Mouse (Mus musculus): ENCODE results near the gene Dupd1. TPM values are rescaled to one million over a fixed set of nuclear protein-coding genes. Genes with fewer than 3 reads are reported as not detected.
A peak's percentile ranks its signal among the peaks of the same experiment; 100 is the strongest.

Dupd1 gene
- polyA plus RNA-seq, 1 experiment from 2014 or later, result not detected

DNA sequence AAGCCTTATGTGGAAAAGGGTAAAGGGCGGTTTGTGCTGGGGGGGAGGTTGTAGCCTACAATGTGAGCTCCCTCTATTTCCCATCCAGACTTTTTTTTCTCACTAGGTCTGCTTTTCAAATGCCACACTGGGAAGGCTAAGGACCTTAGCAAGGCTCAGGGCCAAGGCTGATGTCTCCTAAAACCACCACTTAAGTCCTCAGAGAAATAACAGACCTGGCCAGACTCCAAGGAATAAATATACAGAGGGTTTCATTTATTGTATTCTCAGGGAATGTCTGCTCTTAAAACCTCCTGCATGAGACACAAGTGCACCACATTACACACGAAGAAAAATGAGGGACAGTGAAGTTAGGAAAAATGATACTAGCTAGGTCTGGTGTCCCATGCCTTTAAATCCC lies 3.1 kb downstream of the Dupd1 start:
- WGBS, result 84% methylated on average over 2 of the region's 2 CpGs
- H3K4me3 ChIP-seq, result no peak overlapping the region
- H3K9me3 ChIP-seq, result no peaks in the 10 kb centered on the region
- no peaks in the 10 kb centered on the region for H3K27me3 ChIP-seq (ENCODE audit: poor library complexity, severe bottlenecking)
- H3K4me1 ChIP-seq, result peaks cover 20% of the 10 kb centered on the region
- H3K36me3 ChIP-seq (replicated peaks), result no peaks in the 10 kb centered on the region
- no peak for DNase-seq (ENCODE audit: extremely low spot score, low spot score)
- no peak overlapping the region; the same call in 1 of the 2 replicates for H3K27ac ChIP-seq

DNA sequence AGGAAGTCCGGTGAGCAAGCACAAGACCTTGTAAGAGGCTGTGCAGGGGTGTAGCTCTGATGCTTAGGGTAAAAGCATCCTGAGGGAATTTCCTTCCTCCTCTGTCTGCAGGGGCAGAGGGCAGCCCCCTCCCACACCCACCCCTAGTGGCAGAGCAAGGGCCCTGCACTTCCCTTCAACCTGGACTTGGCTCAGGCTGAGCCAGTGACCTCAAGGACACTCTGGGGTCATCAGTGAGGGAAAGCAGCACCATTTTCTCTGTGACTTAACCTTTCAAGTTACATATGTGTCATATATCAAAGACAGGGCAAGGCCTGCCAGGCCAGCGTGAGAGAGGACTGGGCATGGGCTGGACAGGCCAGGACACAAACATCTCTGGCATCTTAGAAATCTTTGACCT lies 4.8 kb downstream of the Dupd1 start:
- Histone ChIP-seq H3K4me3 (no peak overlapping the region), H3K36me3 (replicated peaks) (no peaks in the 10 kb centered on the region), H3K27ac (peak overlapping the region; percentile 58; the same call in 1 of the 2 replicates), H3K9me3 (no peaks in the 10 kb centered on the region), H3K4me1 (peaks cover 16% of the 10 kb centered on the region), H3K27me3 (ENCODE audit: poor library complexity, severe bottlenecking) (no peaks in the 10 kb centered on the region)
- DNase-seq (ENCODE audit: extremely low spot score, low spot score), result no peak
- WGBS, result 45% methylated on average over 2 of the region's 2 CpGs

GRCm38 (mm10) chr14:21706759-21707571 lies 7.4 kb downstream of the Dupd1 start:
- 65% methylated on average over 12 of the region's 12 CpGs for WGBS
- H3K4me1 ChIP-seq, result peaks cover 16% of the 10 kb centered on the region
- H3K27me3 ChIP-seq (ENCODE audit: poor library complexity, severe bottlenecking), result no peaks in the 10 kb centered on the region
- H3K36me3 ChIP-seq (replicated peaks), result no peaks in the 10 kb centered on the region
- H3K9me3 ChIP-seq, result no peaks in the 10 kb centered on the region
- peak overlapping the region; percentile 56 for H3K27ac ChIP-seq
- DNase-seq (ENCODE audit: extremely low spot score, low spot score), result no peak
- no peak overlapping the region for H3K4me3 ChIP-seq

DNA sequence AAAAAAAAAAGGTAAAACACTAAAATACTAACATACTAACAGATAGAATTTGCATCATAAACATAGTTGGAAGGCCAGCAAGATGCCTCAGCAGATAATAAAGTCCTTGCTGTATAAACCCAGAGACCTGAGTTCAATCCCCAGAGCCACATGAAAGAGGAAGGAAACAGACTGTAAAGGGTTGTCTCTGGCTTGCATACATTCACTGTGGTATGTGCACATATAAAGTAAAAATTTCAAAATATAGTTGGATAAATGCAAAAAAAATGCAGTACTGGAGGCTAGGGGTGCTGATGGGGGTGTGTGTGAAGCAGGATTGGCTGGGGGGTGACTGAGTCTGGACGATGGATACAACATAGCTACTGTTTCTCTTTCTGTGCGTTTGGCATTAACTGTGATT lies 8.9 kb downstream of the Dupd1 start:
- Histone ChIP-seq H3K36me3 (replicated peaks) (no peaks in the 10 kb centered on the region), H3K4me3 (no peak overlapping the region), H3K4me1 (peaks cover 16% of the 10 kb centered on the region), H3K27ac (no peak overlapping the region), H3K27me3 (ENCODE audit: poor library complexity, severe bottlenecking) (no peaks in the 10 kb centered on the region), H3K9me3 (no peaks in the 10 kb centered on the region)
- no peak for DNase-seq (ENCODE audit: extremely low spot score, low spot score)
- 92% methylated on average over 2 of the region's 2 CpGs for WGBS

- no peak for DNase-seq (ENCODE audit: extremely low spot score, low spot score)
- H3K4me3 ChIP-seq, result no peak overlapping the region
- 89% methylated on average over 5 of the region's 5 CpGs for WGBS
- no peaks in the 10 kb centered on the region for H3K9me3 ChIP-seq
- H3K27me3 ChIP-seq (ENCODE audit: poor library complexity, severe bottlenecking), result no peaks in the 10 kb centered on the region
- no peaks in the 10 kb centered on the region for H3K36me3 ChIP-seq (replicated peaks)
- H3K4me1 ChIP-seq, result peaks cover 10% of the 10 kb centered on the region
- H3K27ac ChIP-seq, result no peak overlapping the region
Measured at GRCm38 (mm10) chr14:21703255-21703654, 11.1 kb downstream of the Dupd1 start.

DNA sequence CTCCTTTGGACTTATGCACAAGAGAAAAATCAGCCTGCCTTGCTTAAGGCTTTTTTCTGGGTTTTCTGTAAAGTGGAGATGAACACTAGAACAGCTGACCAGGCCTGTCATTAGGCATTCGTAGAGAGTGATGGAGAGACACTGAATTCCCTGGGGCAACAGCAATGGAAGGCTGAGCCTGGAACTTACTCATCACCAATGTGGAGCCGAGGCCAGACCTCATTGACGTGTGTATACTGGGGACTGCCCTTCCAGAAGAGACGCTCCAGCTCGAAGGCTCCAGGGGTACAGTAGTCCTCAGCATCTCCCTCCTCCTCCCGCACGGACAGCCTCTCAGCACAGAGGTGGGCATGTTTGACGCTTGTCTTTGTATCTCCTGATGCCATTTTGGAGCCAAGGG lies 11.7 kb downstream of the Dupd1 start:
- Histone ChIP-seq H3K27ac (no peak overlapping the region; the same call in 1 of the 2 replicates), H3K36me3 (replicated peaks) (no peaks in the 10 kb centered on the region), H3K27me3 (ENCODE audit: poor library complexity, severe bottlenecking) (no peaks in the 10 kb centered on the region), H3K4me1 (peaks cover 10% of the 10 kb centered on the region), H3K9me3 (no peaks in the 10 kb centered on the region), H3K4me3 (no peak overlapping the region)
- no peak for DNase-seq (ENCODE audit: extremely low spot score, low spot score)
- WGBS, result 93% methylated on average over 8 of the region's 8 CpGs

GRCm38 (mm10) chr14:21696186-21696830 lies 18.1 kb downstream of the Dupd1 start:
- peaks cover 5% of the 10 kb centered on the region for H3K9me3 ChIP-seq
- H3K27ac ChIP-seq, result no peak overlapping the region
- H3K27me3 ChIP-seq (ENCODE audit: poor library complexity, severe bottlenecking), result no peaks in the 10 kb centered on the region
- no peaks in the 10 kb centered on the region for H3K36me3 ChIP-seq (replicated peaks)
- 81% methylated on average over 7 of the region's 7 CpGs for WGBS
- DNase-seq (ENCODE audit: extremely low spot score, low spot score), result no peak
- peaks cover 3% of the 10 kb centered on the region; the same call in 1 of the 2 replicates for H3K4me1 ChIP-seq
- H3K4me3 ChIP-seq, result no peak overlapping the region

DNA sequence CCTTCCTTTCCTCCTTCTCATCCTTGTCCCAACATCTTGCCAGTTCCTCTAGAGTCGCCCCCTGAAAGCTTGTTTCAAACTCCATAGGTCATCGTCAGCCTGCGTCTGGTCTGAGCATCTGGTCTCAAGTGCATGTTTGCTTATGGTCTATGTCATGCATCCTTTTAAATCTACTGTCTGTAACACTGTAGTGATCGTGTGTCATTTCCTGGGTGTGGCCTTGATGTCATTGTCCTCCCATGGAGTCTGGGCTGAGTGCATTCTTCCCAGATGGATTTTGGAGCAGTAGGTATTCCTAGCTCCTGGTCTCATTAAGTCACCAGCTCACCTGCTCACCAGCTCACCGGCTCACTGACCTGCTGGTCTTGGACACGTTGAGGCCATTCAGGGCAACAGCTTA lies 19.4 kb downstream of the Dupd1 start:
- Histone ChIP-seq H3K9me3 (peaks cover 5% of the 10 kb centered on the region), H3K27ac (no peak overlapping the region), H3K27me3 (ENCODE audit: poor library complexity, severe bottlenecking) (no peaks in the 10 kb centered on the region), H3K4me3 (no peak overlapping the region), H3K4me1 (peaks cover 3% of the 10 kb centered on the region; the same call in 1 of the 2 replicates), H3K36me3 (replicated peaks) (no peaks in the 10 kb centered on the region)
- 83% methylated on average over 6 of the region's 6 CpGs for WGBS
- no peak for DNase-seq (ENCODE audit: extremely low spot score, low spot score)

DNA sequence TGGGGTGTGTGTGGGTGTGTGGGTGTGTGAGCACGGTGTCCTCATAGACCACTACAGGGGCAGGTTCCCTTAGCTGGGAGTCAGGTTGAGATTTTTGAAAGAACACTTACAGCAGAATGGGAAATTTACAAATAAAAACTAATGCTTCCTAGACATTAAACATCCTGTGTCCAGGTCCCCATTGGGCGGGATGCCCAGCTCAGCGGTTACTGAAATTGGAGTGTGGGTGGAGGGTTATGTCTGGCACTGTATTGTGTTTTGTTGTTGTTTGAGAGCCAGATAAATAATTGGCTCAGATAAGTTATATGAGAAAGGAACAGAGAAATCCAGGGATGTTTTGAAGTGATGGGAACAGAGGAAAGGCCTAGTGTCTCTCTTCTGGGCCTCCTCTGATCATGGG lies 23.3 kb downstream of the Dupd1 start:
- Histone ChIP-seq H3K27ac (no peak overlapping the region), H3K4me3 (no peak overlapping the region), H3K36me3 (replicated peaks) (no peaks in the 10 kb centered on the region), H3K4me1 (peaks cover 11% of the 10 kb centered on the region), H3K9me3 (peaks cover 5% of the 10 kb centered on the region), H3K27me3 (ENCODE audit: poor library complexity, severe bottlenecking) (peaks cover 26% of the 10 kb centered on the region)
- WGBS, result 95% methylated on average over 3 of the region's 3 CpGs
- no peak for DNase-seq (ENCODE audit: extremely low spot score, low spot score)

- no peaks in the 10 kb centered on the region for H3K36me3 ChIP-seq (replicated peaks)
- H3K4me1 ChIP-seq, result peaks cover 51% of the 10 kb centered on the region
- no peaks in the 10 kb centered on the region for H3K9me3 ChIP-seq
- H3K27ac ChIP-seq, result peak overlapping the region; percentile 75
- peak; percentile 66 for DNase-seq (ENCODE audit: extremely low spot score, low spot score)
- WGBS, result 9% methylated on average over 49 of the region's 49 CpGs
- peak overlapping the region; percentile 49 for H3K4me3 ChIP-seq
- H3K27me3 ChIP-seq (ENCODE audit: poor library complexity, severe bottlenecking), result peaks cover 34% of the 10 kb centered on the region
Measured at GRCm38 (mm10) chr14:21686376-21687279, 27.7 kb downstream of the Dupd1 start.

- Histone ChIP-seq H3K36me3 (replicated peaks) (no peaks in the 10 kb centered on the region), H3K27me3 (ENCODE audit: poor library complexity, severe bottlenecking) (peaks cover 34% of the 10 kb centered on the region), H3K4me1 (peaks cover 56% of the 10 kb centered on the region), H3K4me3 (no peak overlapping the region), H3K9me3 (no peaks in the 10 kb centered on the region), H3K27ac (no peak overlapping the region)
- 79% methylated on average over 10 of the region's 10 CpGs for WGBS
- no peak for DNase-seq (ENCODE audit: extremely low spot score, low spot score)
Measured at GRCm38 (mm10) chr14:21685411-21686146, 28.8 kb downstream of the Dupd1 start.

DNA sequence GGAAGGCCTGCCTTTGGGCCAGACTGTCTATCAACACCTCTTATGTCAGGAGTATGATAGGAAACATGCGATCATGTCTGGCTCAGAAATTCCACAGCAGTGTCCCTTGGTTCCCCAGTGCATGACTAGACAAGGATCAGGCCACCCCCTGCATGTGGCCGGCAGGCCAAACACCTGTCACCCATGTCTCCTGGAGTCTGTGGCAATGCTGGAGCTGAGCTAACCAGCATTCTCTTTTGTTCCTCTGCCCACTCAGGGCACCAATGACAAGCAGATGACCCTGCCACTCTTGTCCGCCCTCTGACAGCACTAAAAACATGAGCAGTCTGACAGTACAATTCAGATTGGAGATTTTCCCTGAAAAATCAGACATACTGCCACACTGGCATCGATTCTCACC lies 30.5 kb downstream of the Dupd1 start:
- H3K4me3 ChIP-seq, result no peak overlapping the region
- no peaks in the 10 kb centered on the region for H3K36me3 ChIP-seq (replicated peaks)
- DNase-seq (ENCODE audit: extremely low spot score, low spot score), result no peak
- peak overlapping the region; percentile 62 for H3K27ac ChIP-seq
- H3K27me3 ChIP-seq (ENCODE audit: poor library complexity, severe bottlenecking), result peaks cover 34% of the 10 kb centered on the region
- 86% methylated on average over 4 of the region's 4 CpGs for WGBS
- H3K9me3 ChIP-seq, result no peaks in the 10 kb centered on the region
- peaks cover 71% of the 10 kb centered on the region for H3K4me1 ChIP-seq
